Comparison of ENCODE assay signal across 8 mouse cellular contexts in genomic region chr11:88425631-88426101, GRCm38 (mm10).
DNase-seq lines count a peak whose midpoint lies in the region; ATAC-seq and TF ChIP-seq lines count a peak whose summit lies in the region.

No protein-coding gene starts in this region.

- no peak overlapping the region for H3K4me3 ChIP-seq in hindbrain, embryonic 10.5 days
- H3K4me3 ChIP-seq in hindbrain, embryonic 11.5 days (ENCODE audit: low read depth, low read length), result no peak overlapping the region
- no peak overlapping the region for H3K4me3 ChIP-seq in lung, embryonic 14.5 days (ENCODE audit: low read depth, low read length)

- no peaks in the 10 kb centered on the region for H3K9me3 ChIP-seq in hindbrain, embryonic 10.5 days
- no peaks in the 10 kb centered on the region for H3K9me3 ChIP-seq in hindbrain, embryonic 11.5 days (ENCODE audit: control insufficient read depth, low read length)
- H3K9me3 ChIP-seq in lung, embryonic 14.5 days (ENCODE audit: low read depth, low read length), result no peaks in the 10 kb centered on the region

- no peak for TF ChIP-seq CTCF in lung, embryonic 14.5 days (IDR thresholded peaks at IDR 0.05; ENCODE audit: low read depth)

- no peak for ATAC-seq in hindbrain, embryonic 11.5 days (ENCODE audit: low FRiP score)
- peak; percentile 33; the same call in 1 of the 2 replicates for ATAC-seq in common myeloid progenitor, adult 5-6 weeks (replicated peaks; ENCODE audit: low read depth, poor library complexity, severe bottlenecking)
- ATAC-seq in lung, embryonic 14.5 days (ENCODE audit: insufficient read depth), result peak; percentile 93

- no peak overlapping the region for H3K9ac ChIP-seq in hindbrain, embryonic 11.5 days (ENCODE audit: low read depth, low read length)
- H3K9ac ChIP-seq in lung, embryonic 14.5 days, result no peak overlapping the region

- peaks cover 76% of the 10 kb centered on the region for H3K4me1 ChIP-seq in hindbrain, embryonic 10.5 days (replicated peaks)
- H3K4me1 ChIP-seq in hindbrain, embryonic 11.5 days (replicated peaks; ENCODE audit: control insufficient read depth, insufficient read depth, low read length), result peaks cover 19% of the 10 kb centered on the region
- peaks cover 19% of the 10 kb centered on the region for H3K4me1 ChIP-seq in lung, embryonic 14.5 days (ENCODE audit: insufficient read depth)

- no peaks in the 10 kb centered on the region for H3K27me3 ChIP-seq in hindbrain, embryonic 10.5 days (ENCODE audit: insufficient read depth, poor library complexity, severe bottlenecking)
- H3K27me3 ChIP-seq in hindbrain, embryonic 11.5 days (ENCODE audit: control insufficient read depth, insufficient read depth, low read length), result no peaks in the 10 kb centered on the region
- no peaks in the 10 kb centered on the region for H3K27me3 ChIP-seq in lung, embryonic 14.5 days (ENCODE audit: insufficient read depth, low read length)

- WGBS in hindbrain, embryonic 10.5 days, result 53% methylated on average over 9 of the region's 9 CpGs
- WGBS in hindbrain, embryonic 11.5 days, result 50% methylated on average over 9 of the region's 9 CpGs
- WGBS in lung, embryonic 14.5 days, result 22% methylated on average over 9 of the region's 9 CpGs

- intact Hi-C loops in heart, postnatal 10 days (cut with DNase I), result no loop called here

- no peak for DNase-seq in hindbrain, embryonic 10.5 days (ENCODE audit: low spot score)
- no peak for DNase-seq in hindbrain, embryonic 11.5 days (ENCODE audit: low spot score)
- DNase-seq in heart, postnatal 10 days, result peak; percentile 68 to 77
- peak; percentile 93 for DNase-seq in lung, embryonic 14.5 days
- DNase-seq in thymus, postnatal 4 days, result peak; percentile 65
- no peak for DNase-seq in ovary, postnatal 10 days (ENCODE audit: low spot score)
- DNase-seq in ovary, postnatal 36 days (ENCODE audit: low spot score), result no peak

- H3K4me2 ChIP-seq in hindbrain, embryonic 11.5 days (replicated peaks; ENCODE audit: low read depth, low read length), result no peak overlapping the region
- peak overlapping the region; percentile 31; the same call in 1 of the 2 replicates for H3K4me2 ChIP-seq in lung, embryonic 14.5 days

- peaks cover 23% of the 10 kb centered on the region for H3K36me3 ChIP-seq in hindbrain, embryonic 10.5 days
- H3K36me3 ChIP-seq in hindbrain, embryonic 11.5 days (ENCODE audit: control insufficient read depth, insufficient read depth, low read length), result no peaks in the 10 kb centered on the region
- H3K36me3 ChIP-seq in lung, embryonic 14.5 days (ENCODE audit: insufficient read depth), result no peaks in the 10 kb centered on the region

- peak overlapping the region; percentile 64 for H3K27ac ChIP-seq in hindbrain, embryonic 10.5 days
- H3K27ac ChIP-seq in hindbrain, embryonic 11.5 days (ENCODE audit: low read depth, low read length), result no peak overlapping the region; the same call in 1 of the 2 replicates
- peak overlapping the region; percentile 65 for H3K27ac ChIP-seq in lung, embryonic 14.5 days (ENCODE audit: low read depth)

Comparison
In these comparisons a context has a peak if more than half of its experiments do, and no peak if none do; other contexts are left out.
1. DNase-seq: peak in heart, postnatal 10 days (2 of 2), lung, embryonic 14.5 days (single experiment) and thymus, postnatal 4 days (single experiment); none in hindbrain, embryonic 10.5 days (single experiment), hindbrain, embryonic 11.5 days (single experiment), ovary, postnatal 10 days (single experiment) and ovary, postnatal 36 days (single experiment).